Mouse (Mus musculus): ENCODE measurements at regions not wholly inside any gene's neighbourhood (a gene's known extent, or its start where the extent isn't known, plus 50 kb on each side); places are given as distances from the start of the nearest gene placed in this dataset.
A peak's percentile ranks its signal among the peaks of the same experiment; 100 is the strongest.

DNA sequence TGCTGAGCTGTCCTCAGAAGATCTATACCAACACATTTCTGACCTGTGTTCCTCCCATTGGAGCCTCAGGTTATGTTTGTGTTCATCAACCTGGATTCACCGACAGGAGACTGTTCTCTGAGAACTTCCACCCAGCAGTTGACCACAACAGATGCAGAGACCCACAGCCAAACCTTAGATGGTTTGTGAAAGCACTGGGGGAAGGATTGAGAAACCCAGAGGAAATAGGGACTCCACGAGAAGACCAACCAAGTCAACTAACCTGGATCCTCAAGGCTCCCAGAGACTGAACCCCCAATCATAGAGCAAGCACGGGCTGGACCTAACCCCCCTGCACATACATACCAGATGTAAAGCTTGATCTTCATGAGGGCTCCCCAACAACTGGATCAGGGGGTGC is 331.1 kb downstream of the Lmo4 start:
- Histone ChIP-seq H3K36me3 (ENCODE audit: control insufficient read depth, insufficient read depth) (no peaks in the 10 kb centered on the region), H3K9ac (ENCODE audit: low read depth, low read length) (no peak overlapping the region), H3K4me3 (ENCODE audit: low read depth, low read length) (no peak overlapping the region), H3K4me1 (replicated peaks; ENCODE audit: control insufficient read depth, insufficient read depth, low read length) (no peaks in the 10 kb centered on the region), H3K27me3 (replicated peaks; ENCODE audit: control insufficient read depth, insufficient read depth, low read length) (no peaks in the 10 kb centered on the region), H3K27ac (ENCODE audit: low read depth, low read length) (no peak overlapping the region), H3K9me3 (ENCODE audit: control insufficient read depth) (no peaks in the 10 kb centered on the region), H3K4me2 (replicated peaks; ENCODE audit: low read depth) (no peak overlapping the region)
- ATAC-seq = no peak
- TF ChIP-seq CTCF (IDR thresholded peaks at IDR 0.05; ENCODE audit: low read depth) = no peak
- WGBS = 86% methylated on average over 3 of the region's 3 CpGs

DNA sequence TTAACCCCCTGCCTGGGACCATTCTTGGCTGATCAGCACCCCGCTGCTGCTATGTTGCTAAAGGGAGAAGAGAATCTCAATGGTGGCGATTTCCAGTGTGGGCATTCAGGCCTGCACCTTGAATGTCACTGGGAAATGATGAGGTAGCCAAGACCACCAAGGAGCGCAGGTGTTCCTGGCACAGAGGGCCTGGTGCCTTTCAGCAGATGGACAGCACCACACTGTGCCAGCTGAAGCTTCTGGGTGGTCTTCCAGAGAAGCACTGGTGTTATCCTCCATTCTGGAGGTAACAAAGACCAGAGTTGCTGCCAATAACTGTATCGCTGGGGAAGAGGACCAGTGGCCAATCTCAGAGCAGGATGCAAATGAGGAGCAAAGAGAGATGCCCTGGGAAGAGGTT is 338.5 kb downstream of the Lmo4 start:
- WGBS = 70% methylated on average over 4 of the region's 4 CpGs

DNA sequence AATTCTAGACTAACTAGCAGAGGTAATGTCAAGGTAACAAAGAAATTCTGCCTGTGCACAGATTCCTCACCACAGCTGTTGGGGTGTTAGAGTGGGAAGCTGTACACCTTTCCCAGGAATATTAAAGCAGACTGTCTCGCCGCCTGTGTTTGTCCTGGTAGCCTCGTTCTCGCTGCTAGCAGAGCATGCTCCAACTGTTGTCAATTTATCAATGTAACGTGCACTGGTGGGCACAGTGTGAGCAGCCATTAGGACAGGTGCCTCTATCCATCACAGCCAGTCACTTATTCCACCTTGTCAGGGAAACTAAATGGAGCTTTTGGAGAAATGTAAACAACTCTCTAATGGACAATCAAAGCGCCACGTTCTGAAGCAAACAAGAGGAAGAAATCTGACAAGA is 339.4 kb downstream of the Lmo4 start:
- ATAC-seq = no peak
- no peaks in the 10 kb centered on the region for H3K36me3 ChIP-seq (ENCODE audit: control insufficient read depth, insufficient read depth)
- TF ChIP-seq CTCF (IDR thresholded peaks at IDR 0.05; ENCODE audit: low read depth) = no peak
- no peaks in the 10 kb centered on the region for H3K4me1 ChIP-seq (replicated peaks; ENCODE audit: control insufficient read depth, insufficient read depth, low read length)
- no peak overlapping the region for H3K4me3 ChIP-seq (ENCODE audit: low read depth, low read length)
- no peaks in the 10 kb centered on the region for H3K27me3 ChIP-seq (replicated peaks; ENCODE audit: control insufficient read depth, insufficient read depth, low read length)
- no peak overlapping the region for H3K4me2 ChIP-seq (replicated peaks; ENCODE audit: low read depth)
- H3K9ac ChIP-seq (ENCODE audit: low read depth, low read length) = no peak overlapping the region
- H3K27ac ChIP-seq (ENCODE audit: low read depth, low read length) = no peak overlapping the region
- H3K9me3 ChIP-seq (ENCODE audit: control insufficient read depth) = no peaks in the 10 kb centered on the region
- WGBS = 68% methylated on average over 7 of the region's 7 CpGs

More for the DNA sequence above, 338.5 kb downstream of the Lmo4 start:
- H3K36me3 ChIP-seq (ENCODE audit: control insufficient read depth, insufficient read depth) = no peaks in the 10 kb centered on the region
- H3K4me3 ChIP-seq (ENCODE audit: low read depth, low read length) = no peak overlapping the region
- no peaks in the 10 kb centered on the region for H3K4me1 ChIP-seq (replicated peaks; ENCODE audit: control insufficient read depth, insufficient read depth, low read length)
- no peak overlapping the region for H3K9ac ChIP-seq (ENCODE audit: low read depth, low read length)
- TF ChIP-seq CTCF (IDR thresholded peaks at IDR 0.05; ENCODE audit: low read depth) = no peak
- no peak for ATAC-seq
- H3K27ac ChIP-seq (ENCODE audit: low read depth, low read length) = no peak overlapping the region
- no peaks in the 10 kb centered on the region for H3K9me3 ChIP-seq (ENCODE audit: control insufficient read depth)
- no peak overlapping the region for H3K4me2 ChIP-seq (replicated peaks; ENCODE audit: low read depth)
- no peaks in the 10 kb centered on the region for H3K27me3 ChIP-seq (replicated peaks; ENCODE audit: control insufficient read depth, insufficient read depth, low read length)

GRCm38 (mm10) chr3:143864490-143864889 is 340.5 kb downstream of the Lmo4 start:
- no peaks in the 10 kb centered on the region for H3K27me3 ChIP-seq (replicated peaks; ENCODE audit: control insufficient read depth, insufficient read depth, low read length)
- peak overlapping the region; percentile 57 for H3K4me2 ChIP-seq (replicated peaks; ENCODE audit: low read depth)
- no peak for TF ChIP-seq CTCF (IDR thresholded peaks at IDR 0.05; ENCODE audit: low read depth)
- peak overlapping the region; percentile 14; the same call in 1 of the 2 replicates for H3K4me3 ChIP-seq (ENCODE audit: low read depth, low read length)
- H3K9me3 ChIP-seq (ENCODE audit: control insufficient read depth) = no peaks in the 10 kb centered on the region
- 40% methylated on average over 10 of the region's 10 CpGs for WGBS
- H3K36me3 ChIP-seq (ENCODE audit: control insufficient read depth, insufficient read depth) = no peaks in the 10 kb centered on the region
- no peak overlapping the region for H3K27ac ChIP-seq (ENCODE audit: low read depth, low read length)
- ATAC-seq = no peak
- H3K9ac ChIP-seq (ENCODE audit: low read depth, low read length) = no peak overlapping the region
- no peaks in the 10 kb centered on the region for H3K4me1 ChIP-seq (replicated peaks; ENCODE audit: control insufficient read depth, insufficient read depth, low read length)

DNA sequence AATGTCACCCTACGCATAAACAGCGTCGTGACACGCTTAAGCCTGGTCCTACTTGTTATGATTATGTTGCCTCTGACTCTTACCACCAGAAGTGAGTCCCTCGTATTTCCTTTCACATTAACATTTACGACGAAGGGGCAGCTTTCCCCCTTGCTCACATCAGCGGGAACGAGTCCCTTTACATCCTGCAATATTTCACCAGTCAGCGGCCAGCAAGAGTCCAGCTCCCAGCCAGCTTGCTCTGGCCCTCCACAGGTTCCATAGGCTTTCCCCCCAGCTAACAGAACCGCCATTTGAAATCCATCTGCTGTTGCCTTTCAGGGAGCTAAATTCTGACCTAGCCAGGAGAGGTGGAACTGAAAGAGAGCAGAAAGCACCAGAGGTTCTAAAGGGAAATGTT is 342.5 kb downstream of the Lmo4 start:
- H3K36me3 ChIP-seq (ENCODE audit: control insufficient read depth, insufficient read depth) = no peaks in the 10 kb centered on the region
- WGBS = 51% methylated on average over 11 of the region's 11 CpGs
- TF ChIP-seq CTCF (IDR thresholded peaks at IDR 0.05; ENCODE audit: low read depth) = no peak
- H3K9me3 ChIP-seq (ENCODE audit: control insufficient read depth) = no peaks in the 10 kb centered on the region
- no peaks in the 10 kb centered on the region for H3K4me1 ChIP-seq (replicated peaks; ENCODE audit: control insufficient read depth, insufficient read depth, low read length)
- no peak overlapping the region for H3K27ac ChIP-seq (ENCODE audit: low read depth, low read length)
- no peak for ATAC-seq
- H3K9ac ChIP-seq (ENCODE audit: low read depth, low read length) = no peak overlapping the region
- H3K4me3 ChIP-seq (ENCODE audit: low read depth, low read length) = no peak overlapping the region
- no peaks in the 10 kb centered on the region for H3K27me3 ChIP-seq (replicated peaks; ENCODE audit: control insufficient read depth, insufficient read depth, low read length)
- no peak overlapping the region for H3K4me2 ChIP-seq (replicated peaks; ENCODE audit: low read depth)

GRCm38 (mm10) chr3:143861866-143862265 is 343.2 kb downstream of the Lmo4 start:
- Histone ChIP-seq H3K4me1 (replicated peaks; ENCODE audit: control insufficient read depth, insufficient read depth, low read length) (no peaks in the 10 kb centered on the region), H3K27ac (ENCODE audit: low read depth, low read length) (no peak overlapping the region), H3K36me3 (ENCODE audit: control insufficient read depth, insufficient read depth) (no peaks in the 10 kb centered on the region), H3K9ac (ENCODE audit: low read depth, low read length) (no peak overlapping the region), H3K4me2 (replicated peaks; ENCODE audit: low read depth) (no peak overlapping the region), H3K27me3 (replicated peaks; ENCODE audit: control insufficient read depth, insufficient read depth, low read length) (no peaks in the 10 kb centered on the region), H3K9me3 (ENCODE audit: control insufficient read depth) (no peaks in the 10 kb centered on the region), H3K4me3 (ENCODE audit: low read depth, low read length) (no peak overlapping the region)
- no peak for TF ChIP-seq CTCF (IDR thresholded peaks at IDR 0.05; ENCODE audit: low read depth)
- WGBS = 92% methylated on average over 4 of the region's 4 CpGs
- ATAC-seq = no peak

- no peak overlapping the region for H3K27ac ChIP-seq (ENCODE audit: low read depth, low read length)
- no peak overlapping the region for H3K4me2 ChIP-seq (replicated peaks; ENCODE audit: low read depth)
- no peak overlapping the region for H3K4me3 ChIP-seq (ENCODE audit: low read depth, low read length)
- H3K9ac ChIP-seq (ENCODE audit: low read depth, low read length) = no peak overlapping the region
- WGBS = 86% methylated on average over 7 of the region's 7 CpGs
- no peaks in the 10 kb centered on the region for H3K36me3 ChIP-seq (ENCODE audit: control insufficient read depth, insufficient read depth)
- ATAC-seq = no peak
- TF ChIP-seq CTCF (IDR thresholded peaks at IDR 0.05; ENCODE audit: low read depth) = no peak
- no peaks in the 10 kb centered on the region for H3K4me1 ChIP-seq (replicated peaks; ENCODE audit: control insufficient read depth, insufficient read depth, low read length)
- no peaks in the 10 kb centered on the region for H3K27me3 ChIP-seq (replicated peaks; ENCODE audit: control insufficient read depth, insufficient read depth, low read length)
- H3K9me3 ChIP-seq (ENCODE audit: control insufficient read depth) = no peaks in the 10 kb centered on the region
Measured at GRCm38 (mm10) chr3:143835611-143836240, 369.3 kb downstream of the Lmo4 start.
